9 mouse cellular contexts compared by ENCODE assay signal in genomic region chr17:88570784-88571183, GRCm38 (mm10).
"Had no signal": no experiment of that assay in that cellular context is flagged by ENCODE, and none has a peak within 500 bp of the region (broad histone marks: within the 10 kb centered on the region; RNA-seq: fewer than 3 reads in every experiment).

No protein-coding gene starts in this region.

- H3K4me3 ChIP-seq: limb, embryonic 13.5 days had no signal

- DNase-seq: kidney, postnatal 14 days; left cerebral cortex, postnatal 4 days; lung, adult 18-20 months; right cerebral cortex, adult 18-20 months; right cerebral cortex, postnatal 25 days; thymus, postnatal 4 days had no signal

- ATAC-seq: midbrain, embryonic 16.5 days had no signal

- H3K4me2 ChIP-seq: limb, embryonic 13.5 days had no signal

- H3K9ac ChIP-seq: limb, embryonic 13.5 days; liver, embryonic 14.5 days had no signal

- H3K27me3 ChIP-seq: limb, embryonic 13.5 days had no signal

- H3K4me1 ChIP-seq: limb, embryonic 13.5 days had no signal

- H3K9me3 ChIP-seq: limb, embryonic 13.5 days had no signal

- H3K27ac ChIP-seq: limb, embryonic 13.5 days; liver, embryonic 14.5 days had no signal
